Mouse (Mus musculus): ENCODE measurements at regions not wholly inside any gene's neighbourhood (a gene's known extent, or its start where the extent isn't known, plus 50 kb on each side); places are given as distances from the start of the nearest gene placed in this dataset.

DNA sequence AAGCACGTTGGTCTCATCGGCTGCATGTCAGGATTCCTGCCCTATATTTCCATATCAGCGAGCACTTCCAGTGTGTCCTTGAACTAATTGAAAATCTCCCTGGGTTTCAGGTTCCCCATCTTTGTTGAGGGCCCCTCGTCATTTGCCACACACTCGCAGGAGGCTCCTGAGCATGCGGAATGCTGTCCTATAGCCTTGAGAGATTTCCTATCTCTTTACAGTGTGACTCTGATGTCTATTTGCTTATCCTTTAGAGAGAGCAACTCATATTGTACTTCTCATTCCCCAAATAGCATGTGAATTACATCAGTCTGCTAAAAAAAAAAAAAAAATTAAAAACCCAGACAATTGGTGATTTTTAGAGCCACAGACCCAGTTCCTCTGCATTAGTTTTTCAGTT is 845.1 kb downstream of the 5730522E02Rik start:
- TF ChIP-seq ZNF384 (IDR thresholded peaks at IDR 0.05; ENCODE audit: low read depth, low read length) (no peak), MAFK (IDR thresholded peaks at IDR 0.05; ENCODE audit: insufficient read depth, low read depth, low read length) (no peak), CHD2 (IDR thresholded peaks at IDR 0.05; ENCODE audit: low read depth, low read length) (no peak), ZC3H11A (IDR thresholded peaks at IDR 0.05; ENCODE audit: borderline replicate concordance, low read depth, low read length) (no peak), HCFC1 (IDR thresholded peaks at IDR 0.05; ENCODE audit: borderline replicate concordance, insufficient read depth, low read length) (no peak)
- in situ Hi-C loops (cut with MboI; ENCODE audit: low sequenced_read_pairs in 2 of 2, unreplicated experiment in 2 of 2) = no loop called here
- H3K4me1 ChIP-seq (ENCODE audit: control insufficient read depth in 2 of 2, insufficient read depth in 2 of 2, low read length in 2 of 2, poor library complexity in 1 of 2) = no peaks in the 10 kb centered on the region
- DNase-seq (ENCODE audit: low read depth, low spot score) = no peak
- H3K9me3 ChIP-seq (ENCODE audit: control insufficient read depth, insufficient read depth, low read depth, low read length) = no peaks in the 10 kb centered on the region
- no peaks in the 10 kb centered on the region for H3K36me3 ChIP-seq (ENCODE audit: control insufficient read depth, insufficient read depth, low read length, poor library complexity, severe bottlenecking)
- no peak overlapping the region for H3K9ac ChIP-seq (ENCODE audit: insufficient read depth, low read depth, low read length, poor library complexity, severe bottlenecking)
- no peak overlapping the region for H3K4me3 ChIP-seq (ENCODE audit: insufficient read depth in 1 of 2, low read depth in 1 of 2, low read length in 2 of 2, poor library complexity in 1 of 2, severe bottlenecking in 1 of 2)
- H3K27ac ChIP-seq (ENCODE audit: insufficient read depth, low read depth, low read length, poor library complexity, severe bottlenecking) = no peak overlapping the region

DNA sequence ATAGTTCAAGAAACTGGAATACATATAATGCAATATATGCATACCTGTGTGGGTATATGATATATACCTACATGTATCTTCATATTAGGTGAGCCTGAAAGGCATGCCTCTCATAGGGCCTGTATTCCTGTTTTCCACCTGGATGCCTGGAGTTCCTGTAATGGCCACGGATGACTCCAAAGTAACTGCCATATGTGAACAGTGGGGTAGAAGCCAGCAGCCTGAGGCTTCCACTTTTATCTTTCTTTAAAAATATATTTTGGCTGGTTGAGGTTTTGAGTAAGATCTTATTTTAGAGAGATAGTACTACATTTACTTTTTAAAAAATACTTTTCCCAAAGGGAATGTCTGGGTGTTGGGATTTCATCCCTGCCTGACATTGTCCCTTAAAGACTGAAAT is 850.8 kb downstream of the 5730522E02Rik start:
- TF ChIP-seq ZC3H11A (IDR thresholded peaks at IDR 0.05; ENCODE audit: borderline replicate concordance, low read depth, low read length) (no peak), HCFC1 (IDR thresholded peaks at IDR 0.05; ENCODE audit: borderline replicate concordance, insufficient read depth, low read length) (no peak), MAFK (IDR thresholded peaks at IDR 0.05; ENCODE audit: insufficient read depth, low read depth, low read length) (no peak), ZNF384 (IDR thresholded peaks at IDR 0.05; ENCODE audit: low read depth, low read length) (no peak), CHD2 (IDR thresholded peaks at IDR 0.05; ENCODE audit: low read depth, low read length) (no peak)
- H3K27ac ChIP-seq (ENCODE audit: insufficient read depth, low read depth, low read length, poor library complexity, severe bottlenecking) = no peak overlapping the region
- H3K36me3 ChIP-seq (ENCODE audit: control insufficient read depth, insufficient read depth, low read length, poor library complexity, severe bottlenecking) = no peaks in the 10 kb centered on the region
- DNase-seq (ENCODE audit: low read depth, low spot score) = no peak
- H3K4me1 ChIP-seq (ENCODE audit: control insufficient read depth in 2 of 2, insufficient read depth in 2 of 2, low read length in 2 of 2, poor library complexity in 1 of 2) = 0 out of 4 replicates have a peak, but pooled peaks cover 0 to 2% of the 10 kb centered on the region in 2 experiments
- in situ Hi-C loops (cut with MboI; ENCODE audit: low sequenced_read_pairs in 2 of 2, unreplicated experiment in 2 of 2) = no loop called here
- H3K9ac ChIP-seq (ENCODE audit: insufficient read depth, low read depth, low read length, poor library complexity, severe bottlenecking) = no peak overlapping the region
- H3K9me3 ChIP-seq (ENCODE audit: control insufficient read depth, insufficient read depth, low read depth, low read length) = no peaks in the 10 kb centered on the region
- H3K4me3 ChIP-seq (ENCODE audit: insufficient read depth in 1 of 2, low read depth in 1 of 2, low read length in 2 of 2, poor library complexity in 1 of 2, severe bottlenecking in 1 of 2) = no peak overlapping the region

DNA sequence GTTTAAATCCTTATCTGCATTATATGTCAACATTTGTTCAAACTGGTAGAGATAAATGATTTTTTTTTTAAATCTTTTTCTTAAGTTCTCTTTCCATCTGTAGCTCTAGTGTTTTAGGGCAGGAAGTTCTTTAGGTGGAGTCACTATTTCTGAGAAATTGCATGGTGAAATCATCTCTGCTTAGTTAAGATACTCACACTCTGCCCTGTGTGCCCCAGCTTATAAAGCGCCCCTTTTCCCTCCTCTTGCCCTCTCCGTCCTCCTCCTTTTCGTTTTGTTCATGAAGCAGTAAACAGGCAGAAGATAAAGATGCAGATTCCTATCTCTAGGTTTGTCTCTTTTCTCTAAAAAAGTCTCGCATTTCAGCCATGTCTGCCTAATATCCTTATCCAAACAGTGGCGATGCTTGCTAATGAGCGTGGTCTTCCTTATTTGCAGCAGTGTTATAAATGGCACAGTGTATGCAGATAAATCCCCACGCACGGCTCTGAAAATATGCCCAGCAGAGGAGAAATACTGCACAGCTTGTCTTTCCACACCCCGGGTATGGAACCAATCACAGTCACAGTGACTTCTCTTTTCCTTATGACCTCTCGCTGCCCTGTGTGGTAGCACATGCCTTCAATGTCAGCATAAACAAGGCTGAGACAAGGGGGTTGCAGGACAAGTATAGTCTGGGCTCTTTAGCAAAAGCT is 852.7 kb downstream of the 5730522E02Rik start:
- no peak overlapping the region for H3K9ac ChIP-seq (ENCODE audit: insufficient read depth, low read depth, low read length, poor library complexity, severe bottlenecking)
- no peaks in the 10 kb centered on the region for H3K36me3 ChIP-seq (ENCODE audit: control insufficient read depth, insufficient read depth, low read length, poor library complexity, severe bottlenecking)
- 0 out of 4 replicates have a peak, but pooled peaks cover 0 to 2% of the 10 kb centered on the region in 2 experiments for H3K4me1 ChIP-seq (ENCODE audit: control insufficient read depth in 2 of 2, insufficient read depth in 2 of 2, low read length in 2 of 2, poor library complexity in 1 of 2)
- TF ChIP-seq MAFK (IDR thresholded peaks at IDR 0.05; ENCODE audit: insufficient read depth, low read depth, low read length) (no peak), HCFC1 (IDR thresholded peaks at IDR 0.05; ENCODE audit: borderline replicate concordance, insufficient read depth, low read length) (no peak), ZNF384 (IDR thresholded peaks at IDR 0.05; ENCODE audit: low read depth, low read length) (no peak), ZC3H11A (IDR thresholded peaks at IDR 0.05; ENCODE audit: borderline replicate concordance, low read depth, low read length) (no peak), CHD2 (IDR thresholded peaks at IDR 0.05; ENCODE audit: low read depth, low read length) (no peak)
- no peak overlapping the region for H3K4me3 ChIP-seq (ENCODE audit: insufficient read depth in 1 of 2, low read depth in 1 of 2, low read length in 2 of 2, poor library complexity in 1 of 2, severe bottlenecking in 1 of 2)
- H3K9me3 ChIP-seq (ENCODE audit: control insufficient read depth, insufficient read depth, low read depth, low read length) = no peaks in the 10 kb centered on the region
- in situ Hi-C loops (cut with MboI; ENCODE audit: low sequenced_read_pairs in 2 of 2, unreplicated experiment in 2 of 2) = no loop called here
- no peak overlapping the region for H3K27ac ChIP-seq (ENCODE audit: insufficient read depth, low read depth, low read length, poor library complexity, severe bottlenecking)
- no peak for DNase-seq (ENCODE audit: low read depth, low spot score)

DNA sequence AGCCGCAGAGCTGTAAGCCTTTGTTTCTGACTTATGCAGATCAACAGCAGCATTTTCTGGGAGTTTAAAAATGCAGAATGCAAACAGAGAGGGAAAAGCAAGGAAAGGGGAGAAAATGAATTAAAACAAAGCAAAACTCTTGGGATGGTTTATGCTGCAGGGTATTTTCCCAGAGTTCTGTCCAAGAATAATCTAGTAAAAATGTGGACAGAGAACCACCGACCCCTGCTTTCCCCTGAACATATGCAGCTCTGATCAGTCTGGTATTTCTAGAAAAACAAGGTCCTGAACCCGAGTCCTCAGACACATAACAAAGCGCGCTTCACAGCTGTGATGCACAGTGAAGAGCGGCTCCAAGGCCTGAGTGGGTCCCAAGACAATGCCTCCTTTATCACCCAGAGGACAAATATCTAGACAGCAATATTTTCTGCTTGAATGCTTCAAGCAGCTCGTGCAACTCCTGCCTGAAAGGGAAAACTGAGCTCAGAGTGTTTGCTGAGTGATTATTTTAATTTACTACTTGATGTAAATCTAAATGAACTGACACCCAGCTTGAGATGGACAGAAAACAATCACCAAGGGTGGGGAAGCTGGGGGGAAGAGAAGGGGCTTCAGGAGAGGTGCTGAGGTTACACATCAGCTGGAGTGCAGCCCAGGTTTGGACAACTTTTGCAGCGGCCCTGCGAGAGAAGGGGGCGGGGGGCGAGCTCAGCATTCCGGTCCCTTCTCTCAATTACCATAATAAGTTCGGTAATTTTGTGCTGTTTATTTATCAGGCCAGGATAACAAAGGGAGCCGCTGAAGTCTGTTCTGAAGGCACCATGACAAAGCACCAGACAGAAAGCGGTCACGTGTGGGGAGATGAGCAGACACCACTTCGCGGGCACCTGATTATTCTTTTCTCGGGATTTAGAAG is 853.6 kb downstream of the 5730522E02Rik start:
- DNase-seq (ENCODE audit: low read depth, low spot score) = no peak
- H3K4me3 ChIP-seq (ENCODE audit: insufficient read depth in 1 of 2, low read depth in 1 of 2, low read length in 2 of 2, poor library complexity in 1 of 2, severe bottlenecking in 1 of 2) = no peak overlapping the region
- in situ Hi-C loops (cut with MboI; ENCODE audit: low sequenced_read_pairs in 2 of 2, unreplicated experiment in 2 of 2) = no loop called here

More for the DNA sequence above, 853.6 kb downstream of the 5730522E02Rik start:
- H3K9me3 ChIP-seq (ENCODE audit: control insufficient read depth, insufficient read depth, low read depth, low read length) = no peaks in the 10 kb centered on the region
- TF ChIP-seq CHD2 (IDR thresholded peaks at IDR 0.05; ENCODE audit: low read depth, low read length) = no peak
- TF ChIP-seq ZC3H11A (IDR thresholded peaks at IDR 0.05; ENCODE audit: borderline replicate concordance, low read depth, low read length) = no peak
- no peak for TF ChIP-seq HCFC1 (IDR thresholded peaks at IDR 0.05; ENCODE audit: borderline replicate concordance, insufficient read depth, low read length)
- H3K9ac ChIP-seq (ENCODE audit: insufficient read depth, low read depth, low read length, poor library complexity, severe bottlenecking) = no peak overlapping the region
- 0 out of 4 replicates have a peak, but pooled peaks cover 0 to 2% of the 10 kb centered on the region in 2 experiments for H3K4me1 ChIP-seq (ENCODE audit: control insufficient read depth in 2 of 2, insufficient read depth in 2 of 2, low read length in 2 of 2, poor library complexity in 1 of 2)
- H3K27ac ChIP-seq (ENCODE audit: insufficient read depth, low read depth, low read length, poor library complexity, severe bottlenecking) = no peak overlapping the region
- H3K36me3 ChIP-seq (ENCODE audit: control insufficient read depth, insufficient read depth, low read length, poor library complexity, severe bottlenecking) = no peaks in the 10 kb centered on the region

All from ES-E14 (cell line).